Mouse (Mus musculus): Measurements from ENCODE around the gene Atp10b. TPM values are rescaled to one million over a fixed set of nuclear protein-coding genes. Genes with fewer than 3 reads are reported as not detected.

Atp10b gene
- polyA plus RNA-seq, 1 experiment from 2014 or later: 0.68 TPM

DNA sequence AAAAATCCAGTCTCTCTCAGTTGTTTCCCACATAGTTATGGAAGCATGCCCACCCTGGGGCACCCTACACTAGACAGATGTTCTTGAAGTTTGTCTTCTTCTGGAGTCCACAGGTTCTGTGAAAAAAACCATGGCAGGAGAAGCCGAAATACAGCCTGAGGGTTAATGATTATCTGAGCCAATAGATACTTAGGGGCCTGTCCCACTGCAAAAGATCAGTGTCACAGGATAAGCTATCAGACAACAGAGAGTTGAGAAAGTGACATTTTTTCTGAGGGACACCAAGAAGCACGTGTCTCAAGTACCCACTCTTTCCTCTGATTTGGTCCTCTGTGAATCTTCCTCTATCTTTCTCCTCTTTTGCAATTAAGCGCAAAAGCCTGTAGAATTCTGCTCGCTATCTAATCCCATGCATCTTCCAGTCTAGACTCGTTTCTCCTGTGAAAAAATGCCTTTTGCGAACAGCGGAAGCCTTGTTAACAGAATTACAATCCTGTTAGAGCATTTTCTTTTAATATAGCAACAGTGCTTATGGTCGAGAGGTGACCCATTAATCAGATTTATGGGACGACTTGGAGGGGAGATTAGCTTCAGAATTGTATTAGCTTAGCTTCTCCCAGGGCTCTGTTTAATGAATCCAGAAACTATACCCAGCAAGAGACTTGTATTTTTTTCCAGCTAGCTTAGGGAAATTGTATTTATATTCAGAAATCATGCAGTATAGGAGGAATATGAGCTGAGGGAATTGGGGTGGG, 10.7 kb downstream of the Atp10b start:
- no peaks in the 10 kb centered on the region for H3K36me3 ChIP-seq
- WGBS: 43% methylated on average over 9 of the region's 9 CpGs

DNA sequence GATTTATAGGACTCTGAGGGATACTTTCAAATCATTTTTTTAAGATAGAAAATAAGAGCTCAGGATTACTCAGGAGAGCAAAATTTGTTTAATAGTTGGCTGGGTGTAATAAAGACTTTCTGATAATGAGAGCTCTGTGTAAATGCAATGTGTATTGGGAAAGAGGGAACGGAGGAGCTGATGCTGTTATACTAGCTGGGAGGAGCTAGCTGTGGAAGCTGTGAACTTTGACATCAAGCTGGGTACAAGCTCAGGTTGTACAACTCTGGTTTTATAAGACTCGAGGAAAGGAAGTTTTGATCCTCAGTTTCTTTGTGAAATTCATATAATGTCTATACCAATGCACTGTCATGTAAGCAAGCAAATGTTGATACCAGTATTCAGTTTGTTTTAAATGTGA, 20.9 kb downstream of the Atp10b start:
- Histone ChIP-seq H3K36me3 (no peaks in the 10 kb centered on the region), H3K27me3 (no peaks in the 10 kb centered on the region), H3K9ac (no peak overlapping the region), H3K4me1 (no peaks in the 10 kb centered on the region), H3K4me2 (no peak overlapping the region), H3K9me3 (replicated peaks) (no peaks in the 10 kb centered on the region), H3K4me3 (replicated peaks) (no peak overlapping the region), H3K27ac (no peak overlapping the region)
- ATAC-seq (replicated peaks; ENCODE audit: low FRiP score): no peak
- WGBS: 70% methylated on average over 2 of the region's 2 CpGs

More for the DNA sequence above, 10.7 kb downstream of the Atp10b start:
- no peak overlapping the region for H3K4me2 ChIP-seq
- H3K27me3 ChIP-seq: no peaks in the 10 kb centered on the region
- no peak for ATAC-seq (replicated peaks; ENCODE audit: low FRiP score)
- no peaks in the 10 kb centered on the region for H3K9me3 ChIP-seq (replicated peaks)
- no peak overlapping the region for H3K4me3 ChIP-seq (replicated peaks)
- no peak overlapping the region for H3K9ac ChIP-seq
- H3K27ac ChIP-seq: no peak overlapping the region
- H3K4me1 ChIP-seq: peaks cover 8% of the 10 kb centered on the region; the same call in 1 of the 2 replicates

DNA sequence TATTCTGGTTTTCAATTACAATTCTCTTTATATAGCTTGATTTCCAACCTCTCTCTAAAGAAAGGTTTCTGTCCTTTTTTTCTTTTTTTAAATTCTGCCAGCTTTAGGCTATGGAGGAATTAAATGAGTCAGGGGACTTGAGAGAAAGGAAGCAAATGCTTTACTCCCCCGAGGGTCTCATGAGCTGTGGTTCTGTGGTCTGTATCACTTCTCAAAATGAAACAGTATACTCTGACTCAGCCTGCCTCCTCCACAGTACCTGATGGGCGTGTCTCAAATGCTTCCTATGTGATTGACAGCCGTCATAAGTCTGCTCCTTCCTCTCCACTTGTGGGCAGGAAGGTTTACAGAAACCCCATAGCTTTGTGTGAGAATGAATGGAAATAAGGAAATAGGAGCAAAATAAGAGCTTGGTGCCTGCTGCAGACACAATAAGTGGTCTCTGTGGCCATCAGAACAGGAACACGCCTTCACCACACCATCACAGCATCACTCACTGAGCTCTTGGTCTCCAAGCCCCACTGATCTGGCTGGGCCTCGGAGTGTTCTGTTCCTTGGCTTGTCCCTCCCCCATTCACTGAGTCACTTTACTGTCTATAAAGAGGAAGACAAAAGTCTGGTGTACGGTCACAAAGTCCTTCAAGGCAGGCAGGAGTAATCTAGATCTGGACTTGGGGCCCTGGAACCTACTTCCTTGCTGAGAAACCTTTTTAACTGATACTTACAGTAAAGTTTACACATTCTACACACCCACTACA, 24.9 kb downstream of the Atp10b start:
- H3K27ac ChIP-seq: no peak overlapping the region
- no peaks in the 10 kb centered on the region for H3K4me1 ChIP-seq
- no peak overlapping the region for H3K4me2 ChIP-seq
- no peaks in the 10 kb centered on the region for H3K36me3 ChIP-seq
- no peaks in the 10 kb centered on the region for H3K27me3 ChIP-seq
- ATAC-seq (replicated peaks; ENCODE audit: low FRiP score): no peak
- WGBS: 67% methylated on average over 6 of the region's 6 CpGs
- no peak overlapping the region for H3K9ac ChIP-seq
- H3K9me3 ChIP-seq (replicated peaks): no peaks in the 10 kb centered on the region
- H3K4me3 ChIP-seq (replicated peaks): no peak overlapping the region

DNA sequence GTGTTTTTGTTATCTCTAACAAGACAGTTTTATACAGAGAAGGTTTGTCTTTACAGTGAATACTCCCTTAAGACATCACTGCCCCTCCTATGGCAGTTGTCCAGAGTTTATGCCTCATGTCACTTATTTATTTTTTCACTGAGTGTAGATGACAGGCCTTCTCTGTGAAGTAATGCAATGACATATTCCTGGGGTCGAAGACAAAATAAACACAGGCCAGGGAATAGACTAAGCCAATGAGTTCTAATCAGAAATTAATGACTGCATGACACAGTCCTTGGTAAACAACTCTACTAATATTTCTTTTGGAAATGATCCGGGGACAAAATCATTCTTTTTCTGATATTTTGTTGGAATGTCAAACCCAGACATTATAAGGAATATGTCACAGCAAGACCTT, 32.7 kb downstream of the Atp10b start:
- no peak overlapping the region for H3K9ac ChIP-seq
- peak; percentile 64; the same call in 1 of the 2 replicates for ATAC-seq (replicated peaks; ENCODE audit: low FRiP score)
- 57% methylated on average over 2 of the region's 2 CpGs for WGBS

DNA sequence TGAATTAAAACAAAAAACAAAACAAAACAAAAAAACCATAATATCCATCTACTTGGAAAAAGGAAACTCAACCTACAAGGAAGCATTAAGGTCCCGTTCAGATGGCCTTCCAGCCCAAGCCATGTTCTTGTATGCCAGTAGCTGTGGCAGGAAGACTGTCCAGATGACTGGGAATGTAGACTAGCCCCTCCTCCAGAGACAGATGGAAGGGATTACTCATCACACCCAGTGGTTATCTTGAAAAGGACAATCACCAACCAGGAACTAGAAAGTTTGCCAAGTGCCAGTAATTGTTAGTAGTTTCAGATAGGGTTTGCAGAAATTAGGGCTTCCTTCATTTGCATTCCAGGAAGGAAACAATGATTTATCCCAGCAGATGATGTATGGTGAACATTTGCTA, 33.1 kb downstream of the Atp10b start:
- WGBS: 56% methylated on average over 1 of the region's 1 CpGs
- no peaks in the 10 kb centered on the region for H3K27me3 ChIP-seq
- H3K4me3 ChIP-seq (replicated peaks): no peak overlapping the region
- peaks cover 3% of the 10 kb centered on the region; the same call in 1 of the 2 replicates for H3K4me1 ChIP-seq
- H3K9ac ChIP-seq: no peak overlapping the region
- H3K4me2 ChIP-seq: no peak overlapping the region
- no peaks in the 10 kb centered on the region for H3K9me3 ChIP-seq (replicated peaks)
- no peak; the same call in 1 of the 2 replicates for ATAC-seq (replicated peaks; ENCODE audit: low FRiP score)
- H3K27ac ChIP-seq: no peak overlapping the region
- no peaks in the 10 kb centered on the region for H3K36me3 ChIP-seq

More for the DNA sequence above, 32.7 kb downstream of the Atp10b start:
- Histone ChIP-seq H3K27me3 (no peaks in the 10 kb centered on the region), H3K4me2 (no peak overlapping the region), H3K4me1 (peaks cover 3% of the 10 kb centered on the region; the same call in 1 of the 2 replicates), H3K36me3 (no peaks in the 10 kb centered on the region), H3K9me3 (replicated peaks) (no peaks in the 10 kb centered on the region), H3K4me3 (replicated peaks) (no peak overlapping the region), H3K27ac (no peak overlapping the region)

DNA sequence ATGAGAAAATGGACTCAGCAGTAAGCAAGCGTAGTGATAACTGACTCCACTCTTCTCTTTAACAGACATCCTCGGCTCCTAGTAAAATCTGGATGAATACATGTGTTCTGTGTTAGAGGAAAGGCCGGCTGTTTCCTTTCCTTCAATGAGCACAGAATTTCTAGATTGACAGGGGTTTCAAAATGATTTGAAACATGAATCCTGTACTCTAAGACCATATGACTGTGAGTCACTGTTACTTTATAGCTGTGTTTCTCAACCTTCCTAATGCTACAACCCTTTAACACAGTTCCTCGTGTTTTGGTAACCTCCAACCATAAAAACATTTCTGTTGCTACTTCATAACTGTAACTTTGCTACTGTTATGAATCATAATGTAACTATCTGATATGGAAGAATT, 33.8 kb downstream of the Atp10b start:
- H3K4me1 ChIP-seq: peaks cover 3% of the 10 kb centered on the region; the same call in 1 of the 2 replicates
- WGBS: 81% methylated on average over 4 of the region's 4 CpGs
- H3K4me3 ChIP-seq (replicated peaks): no peak overlapping the region
- H3K27me3 ChIP-seq: no peaks in the 10 kb centered on the region
- H3K9ac ChIP-seq: no peak overlapping the region
- no peak overlapping the region for H3K27ac ChIP-seq
- no peaks in the 10 kb centered on the region for H3K9me3 ChIP-seq (replicated peaks)
- no peak overlapping the region for H3K4me2 ChIP-seq
- H3K36me3 ChIP-seq: no peaks in the 10 kb centered on the region
- no peak for ATAC-seq (replicated peaks; ENCODE audit: low FRiP score)

DNA sequence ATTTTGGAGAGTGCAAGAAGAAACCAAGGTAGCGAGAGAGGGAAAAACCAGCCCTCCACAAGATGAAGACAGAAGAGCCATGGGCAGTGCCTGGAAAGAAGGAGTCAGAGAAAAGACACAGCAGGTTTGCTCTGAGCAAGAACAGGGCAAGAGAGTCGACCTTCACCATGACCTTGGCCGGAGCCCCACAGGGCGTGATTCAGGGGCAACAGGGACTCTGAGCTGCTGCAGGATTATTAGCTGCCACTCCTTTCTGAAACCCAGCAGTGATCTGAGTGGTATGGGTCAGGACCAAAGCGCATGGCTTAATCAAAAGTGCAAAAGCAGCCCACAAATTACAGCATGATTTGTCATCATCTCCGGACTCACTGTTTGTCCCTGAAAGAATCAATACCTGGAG, 36.6 kb downstream of the Atp10b start:
- Histone ChIP-seq H3K9ac (no peak overlapping the region), H3K4me3 (replicated peaks) (no peak overlapping the region), H3K27me3 (no peaks in the 10 kb centered on the region), H3K4me1 (peaks cover 3% of the 10 kb centered on the region; the same call in 1 of the 2 replicates), H3K4me2 (no peak overlapping the region), H3K36me3 (no peaks in the 10 kb centered on the region), H3K27ac (no peak overlapping the region), H3K9me3 (replicated peaks) (no peaks in the 10 kb centered on the region)
- no peak for ATAC-seq (replicated peaks; ENCODE audit: low FRiP score)
- WGBS: 60% methylated on average over 6 of the region's 6 CpGs

DNA sequence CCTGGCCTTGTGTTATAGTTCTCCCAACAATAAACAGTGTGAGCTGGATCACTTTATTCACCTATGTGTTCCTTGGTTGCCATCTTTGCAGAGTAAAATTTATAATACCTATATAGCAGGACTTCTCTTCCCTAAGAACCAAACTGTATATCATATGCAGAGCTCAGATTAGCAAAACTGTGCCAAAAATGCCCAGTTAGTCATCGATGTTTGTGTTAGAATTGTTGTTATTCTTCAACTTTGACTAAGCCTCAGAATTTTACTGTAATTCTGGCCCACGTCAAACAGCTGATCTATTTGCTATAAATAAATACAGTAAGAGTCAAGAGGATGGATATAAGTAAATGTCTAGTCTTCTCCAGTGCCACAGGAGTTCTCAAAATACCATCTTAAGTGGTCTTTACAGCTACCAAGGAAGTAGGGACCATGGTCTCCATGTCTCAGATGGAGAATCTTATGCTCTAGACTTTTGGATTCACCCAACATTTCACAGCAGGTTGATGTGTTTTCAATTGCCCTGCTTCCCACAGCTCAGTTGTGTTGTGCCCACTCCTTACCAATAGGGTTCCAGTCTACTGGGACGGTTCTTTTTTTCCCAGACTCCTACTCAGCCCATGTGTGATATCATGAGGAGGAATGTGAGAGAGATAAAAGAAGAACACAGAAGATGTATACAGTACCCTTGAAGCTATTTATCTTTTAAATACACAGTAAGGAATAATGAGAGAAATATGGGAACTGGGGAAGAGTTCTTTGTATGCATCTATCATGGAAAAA, 40.3 kb downstream of the Atp10b start:
- no peak for ATAC-seq (replicated peaks; ENCODE audit: low FRiP score)
- Histone ChIP-seq H3K36me3 (no peaks in the 10 kb centered on the region), H3K27ac (no peak overlapping the region), H3K4me3 (replicated peaks) (no peak overlapping the region), H3K9me3 (replicated peaks) (no peaks in the 10 kb centered on the region), H3K4me1 (no peaks in the 10 kb centered on the region), H3K27me3 (no peaks in the 10 kb centered on the region), H3K9ac (no peak overlapping the region), H3K4me2 (no peak overlapping the region)
- WGBS: 89% methylated on average over 3 of the region's 3 CpGs

DNA sequence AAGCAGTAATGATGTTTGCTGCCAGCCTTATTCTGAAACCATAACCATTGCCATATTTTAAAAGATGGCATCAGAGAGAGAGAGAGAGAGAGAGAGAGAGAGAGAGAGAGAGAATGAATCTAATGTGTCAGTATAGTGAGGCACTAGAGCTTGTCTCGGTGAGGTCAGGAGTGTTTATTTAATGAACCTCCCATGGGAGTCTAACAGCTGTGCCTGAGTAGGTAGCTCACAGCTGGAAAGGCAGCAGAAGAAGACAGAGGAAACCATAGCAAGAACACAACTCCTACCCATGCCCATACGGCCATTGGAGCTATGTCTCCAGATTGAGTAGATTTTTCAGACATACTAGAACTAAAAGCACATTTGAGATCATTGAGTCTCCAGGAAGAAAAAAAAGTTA, 49.1 kb downstream of the Atp10b start:
- ATAC-seq (replicated peaks; ENCODE audit: low FRiP score): no peak
- WGBS: 63% methylated on average over 2 of the region's 2 CpGs
- no peak overlapping the region for H3K4me3 ChIP-seq (replicated peaks)

DNA sequence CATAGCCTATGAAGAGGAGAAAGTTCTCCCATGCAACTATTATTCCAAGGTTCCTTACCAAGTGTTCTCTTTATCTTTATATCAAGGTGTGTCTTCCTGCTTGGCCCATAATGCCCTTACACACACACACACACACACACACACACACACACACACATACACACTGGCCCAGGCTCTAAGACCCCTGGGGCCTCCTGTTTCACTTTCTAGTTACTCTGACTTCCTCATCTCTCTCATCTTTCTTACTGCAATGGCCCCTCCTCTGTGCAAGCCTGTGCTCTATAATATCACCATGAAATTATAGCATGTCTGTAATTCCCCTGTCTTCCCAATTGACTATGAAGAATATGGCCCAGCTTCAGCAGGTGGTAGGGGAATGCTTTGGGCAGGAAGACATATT, 49.7 kb downstream of the Atp10b start:
- Histone ChIP-seq H3K9ac (no peak overlapping the region), H3K4me1 (no peaks in the 10 kb centered on the region), H3K27ac (no peak overlapping the region), H3K4me3 (replicated peaks) (no peak overlapping the region), H3K9me3 (replicated peaks) (no peaks in the 10 kb centered on the region), H3K4me2 (no peak overlapping the region), H3K27me3 (no peaks in the 10 kb centered on the region), H3K36me3 (no peaks in the 10 kb centered on the region)
- ATAC-seq (replicated peaks; ENCODE audit: low FRiP score): no peak

More for the DNA sequence above, 49.1 kb downstream of the Atp10b start:
- H3K9me3 ChIP-seq (replicated peaks): no peaks in the 10 kb centered on the region
- H3K4me2 ChIP-seq: no peak overlapping the region
- no peaks in the 10 kb centered on the region for H3K4me1 ChIP-seq
- H3K27me3 ChIP-seq: no peaks in the 10 kb centered on the region
- H3K36me3 ChIP-seq: no peaks in the 10 kb centered on the region
- H3K27ac ChIP-seq: no peak overlapping the region
- H3K9ac ChIP-seq: no peak overlapping the region

DNA sequence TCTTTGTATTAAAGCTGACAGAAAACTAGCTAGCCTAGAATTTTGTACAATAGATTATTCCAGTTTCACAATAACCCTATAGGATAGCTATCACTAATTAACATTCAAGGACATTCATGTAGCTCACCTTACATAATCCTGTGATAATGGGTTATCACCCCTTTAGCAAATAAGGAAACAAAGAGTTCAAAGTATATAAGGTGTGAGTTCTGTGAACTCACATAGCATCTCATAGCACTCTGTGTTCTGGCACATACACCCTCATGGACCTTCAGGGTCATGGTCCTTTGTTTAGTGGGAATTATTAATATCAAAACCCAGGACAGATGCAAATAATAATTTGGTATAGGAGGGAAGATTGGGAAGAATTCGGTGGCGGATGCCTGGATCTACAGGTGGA, 50.4 kb downstream of the Atp10b start:
- no peak overlapping the region for H3K27ac ChIP-seq
- 90% methylated on average over 2 of the region's 2 CpGs for WGBS
- H3K4me1 ChIP-seq: no peaks in the 10 kb centered on the region
- no peak overlapping the region for H3K4me2 ChIP-seq
- H3K9ac ChIP-seq: no peak overlapping the region
- no peak for ATAC-seq (replicated peaks; ENCODE audit: low FRiP score)
- H3K9me3 ChIP-seq (replicated peaks): no peaks in the 10 kb centered on the region
- no peak overlapping the region for H3K4me3 ChIP-seq (replicated peaks)
- no peaks in the 10 kb centered on the region for H3K36me3 ChIP-seq
- no peaks in the 10 kb centered on the region for H3K27me3 ChIP-seq

DNA sequence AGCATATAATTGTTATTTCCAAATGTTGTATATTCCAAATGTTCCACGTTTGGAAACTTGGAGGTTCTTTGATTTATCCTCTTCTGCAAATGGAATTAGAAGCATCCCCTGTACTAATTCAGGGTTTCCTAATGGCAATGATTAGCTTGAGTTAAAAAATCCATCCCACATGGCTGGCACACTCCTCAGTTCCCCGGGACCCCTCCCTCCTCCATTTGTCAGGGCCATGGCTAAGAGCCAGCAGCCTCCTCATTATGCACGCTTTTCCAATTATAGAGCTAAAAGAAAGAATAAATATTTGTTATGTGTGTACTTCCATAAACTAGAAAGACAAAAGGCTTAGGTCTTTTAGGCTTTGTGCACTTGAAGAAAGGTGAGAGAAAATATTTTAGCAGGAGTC, 53.9 kb downstream of the Atp10b start:
- Histone ChIP-seq H3K4me2 (no peak overlapping the region), H3K4me1 (no peaks in the 10 kb centered on the region), H3K27me3 (no peaks in the 10 kb centered on the region), H3K9ac (no peak overlapping the region), H3K9me3 (replicated peaks) (no peaks in the 10 kb centered on the region), H3K4me3 (replicated peaks) (no peak overlapping the region), H3K36me3 (no peaks in the 10 kb centered on the region), H3K27ac (no peak overlapping the region)
- 66% methylated on average over 3 of the region's 3 CpGs for WGBS
- no peak for ATAC-seq (replicated peaks; ENCODE audit: low FRiP score)

Data from kidney, embryonic 15.5 days (tissue).